Mouse (Mus musculus): Measurements from ENCODE around the gene Mrpl43. TPM values are rescaled to one million over a fixed set of nuclear protein-coding genes. Genes with fewer than 3 reads are reported as not detected.

Gene Mrpl43
- polyA plus RNA-seq, 1 experiment from 2014 or later: 92.9 TPM

DNA sequence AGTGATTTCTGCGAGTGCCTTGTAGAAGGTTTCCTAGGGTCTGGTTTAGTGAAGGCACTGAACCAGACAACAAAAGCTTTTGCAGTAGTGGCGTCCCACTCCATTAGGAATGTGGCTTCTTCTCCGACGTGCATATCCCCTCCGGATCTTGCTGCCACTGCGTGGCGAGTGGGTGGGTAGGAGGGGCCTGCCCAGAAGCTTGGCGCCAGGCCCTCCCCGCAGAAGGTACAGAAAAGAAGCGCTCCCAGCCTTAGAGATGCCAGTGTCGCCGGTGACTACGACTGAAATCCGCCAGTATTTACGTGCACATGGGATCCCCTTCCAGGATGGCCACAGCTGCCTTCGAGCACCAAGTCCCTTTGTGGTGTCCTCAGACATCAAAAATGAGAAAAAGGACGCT is 779 bp upstream of the Mrpl43 start:
- Histone ChIP-seq H3K36me3 (ENCODE audit: control insufficient read depth, insufficient read depth, low read length) (peaks cover 14% of the 10 kb centered on the region), H3K4me3 (ENCODE audit: low read depth, low read length) (peak overlapping the region; percentile 94), H3K4me2 (ENCODE audit: low read length) (peak overlapping the region; percentile 87), H3K27ac (ENCODE audit: low read length) (peak overlapping the region; percentile 87), H3K27me3 (ENCODE audit: control insufficient read depth, insufficient read depth, low read depth, low read length) (no peaks in the 10 kb centered on the region), H3K4me1 (ENCODE audit: control insufficient read depth, insufficient read depth, low read length) (peaks cover 15% of the 10 kb centered on the region), H3K9me3 (replicated peaks; ENCODE audit: control insufficient read depth, low read length, poor library complexity, severe bottlenecking) (no peaks in the 10 kb centered on the region), H3K9ac (ENCODE audit: low read depth, low read length) (peak overlapping the region; percentile 91)
- ATAC-seq: no peak
- 41% methylated on average over 17 of the region's 17 CpGs for WGBS

DNA sequence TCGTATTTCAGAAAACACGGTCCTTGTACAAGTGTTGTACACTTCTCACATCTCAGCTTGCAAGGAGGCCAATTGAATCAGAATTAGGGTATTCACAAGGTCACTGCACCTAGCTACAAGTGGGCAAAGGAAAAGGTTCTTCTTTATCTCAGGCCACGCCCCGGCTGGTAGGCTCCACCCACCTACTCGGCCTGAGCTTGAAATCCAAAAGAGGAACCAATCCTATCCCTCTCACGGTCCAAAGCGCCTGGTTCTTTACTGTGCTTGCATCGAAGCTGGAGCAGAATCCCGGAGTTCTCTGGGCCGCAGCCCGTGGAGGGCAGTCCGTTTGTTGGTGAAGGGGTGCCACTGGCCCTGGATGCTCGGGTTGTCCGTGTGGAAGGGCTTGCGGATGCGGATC is 798 bp downstream of the Mrpl43 start, which contains the start of gene Twnk:
Twnk (plus strand) TSS at position 220 of the 400 bp plus-strand sequence.
- Histone ChIP-seq H3K27me3 (ENCODE audit: control insufficient read depth, insufficient read depth, low read depth, low read length) (no peaks in the 10 kb centered on the region), H3K4me2 (ENCODE audit: low read length) (peak within 1 kb of the TSS; percentile 87), H3K4me3 (ENCODE audit: low read depth, low read length) (peak within 1 kb of the TSS; percentile 94), H3K9ac (ENCODE audit: low read depth, low read length) (peak within 1 kb of the TSS; percentile 91), H3K27ac (ENCODE audit: low read length) (peak within 1 kb of the TSS; percentile 87), H3K36me3 (ENCODE audit: control insufficient read depth, insufficient read depth, low read length) (peaks cover 19% of the 10 kb centered on the region), H3K4me1 (ENCODE audit: control insufficient read depth, insufficient read depth, low read length) (peaks cover 15% of the 10 kb centered on the region), H3K9me3 (replicated peaks; ENCODE audit: control insufficient read depth, low read length, poor library complexity, severe bottlenecking) (no peaks in the 10 kb centered on the region)
- ATAC-seq: no peak
- 8% methylated on average over 16 of the region's 16 CpGs for WGBS

DNA sequence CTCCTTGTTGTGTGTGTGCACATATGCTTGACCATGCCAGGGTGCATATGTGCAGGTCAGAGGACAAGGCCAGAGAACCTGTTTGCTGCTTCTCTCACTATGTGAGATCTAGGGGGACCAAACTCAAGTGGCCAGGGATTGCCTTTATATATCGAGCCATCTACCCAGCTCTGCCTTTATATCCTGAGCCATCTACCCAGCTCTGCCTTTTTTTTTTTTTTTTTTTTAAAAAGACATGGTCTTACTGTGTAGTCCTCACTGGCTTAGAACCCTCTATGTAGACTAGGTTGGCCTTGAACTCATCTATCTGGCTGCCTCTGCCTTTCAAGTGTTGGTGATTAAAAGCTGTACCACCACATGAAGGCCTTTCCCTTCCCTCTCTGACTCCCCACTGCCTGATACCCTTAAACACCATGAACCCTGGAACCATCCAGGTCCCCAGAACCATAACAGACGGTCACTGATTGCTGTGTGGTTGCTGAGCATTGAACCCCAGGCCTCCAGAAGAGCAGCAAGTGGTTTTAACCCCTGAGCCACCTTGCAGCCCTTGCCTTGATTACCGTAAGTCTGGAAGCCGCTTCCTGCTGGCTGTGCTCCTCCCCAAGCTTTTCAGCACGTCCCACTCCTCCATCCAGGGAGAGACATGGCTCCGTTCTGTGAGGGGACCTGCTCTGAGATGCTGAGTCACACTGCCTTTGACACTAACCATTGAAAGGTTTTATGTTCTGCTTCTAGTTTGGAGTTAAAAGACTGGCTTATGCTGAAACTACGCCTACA is 2.3 kb downstream of the Mrpl43 start:
- H3K9me3 ChIP-seq (replicated peaks; ENCODE audit: control insufficient read depth, low read length, poor library complexity, severe bottlenecking): no peaks in the 10 kb centered on the region
- 84% methylated on average over 7 of the region's 7 CpGs for WGBS
- peaks cover 23% of the 10 kb centered on the region for H3K36me3 ChIP-seq (ENCODE audit: control insufficient read depth, insufficient read depth, low read length)

DNA sequence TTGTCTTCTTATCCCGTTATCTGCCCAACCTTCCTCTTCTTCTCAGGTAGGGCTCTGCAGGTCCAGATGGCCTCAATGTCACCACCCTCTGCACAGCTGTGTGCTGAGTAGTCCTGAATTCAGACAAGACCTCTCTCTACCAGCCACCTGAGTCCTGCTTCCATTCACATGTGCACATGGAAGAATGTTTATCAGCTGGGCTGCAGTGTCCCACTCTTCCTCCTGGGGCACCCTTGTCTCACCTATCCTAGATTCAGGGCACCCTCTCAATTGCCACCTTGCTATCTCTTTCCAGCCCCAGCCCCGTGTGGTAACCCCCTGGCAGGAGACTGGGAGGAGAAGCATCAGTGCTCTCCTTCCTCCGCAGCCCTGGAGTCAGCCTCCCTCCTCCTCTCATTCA is 3.9 kb downstream of the Mrpl43 start:
- Histone ChIP-seq H3K4me3 (ENCODE audit: low read depth, low read length) (no peak overlapping the region), H3K9ac (ENCODE audit: low read depth, low read length) (no peak overlapping the region), H3K9me3 (replicated peaks; ENCODE audit: control insufficient read depth, low read length, poor library complexity, severe bottlenecking) (no peaks in the 10 kb centered on the region), H3K27me3 (ENCODE audit: control insufficient read depth, insufficient read depth, low read depth, low read length) (no peaks in the 10 kb centered on the region), H3K27ac (ENCODE audit: low read length) (no peak overlapping the region), H3K4me1 (ENCODE audit: control insufficient read depth, insufficient read depth, low read length) (peaks cover 13% of the 10 kb centered on the region), H3K36me3 (ENCODE audit: control insufficient read depth, insufficient read depth, low read length) (peaks cover 39% of the 10 kb centered on the region), H3K4me2 (ENCODE audit: low read length) (no peak overlapping the region)
- ATAC-seq: no peak
- 67% methylated on average over 3 of the region's 3 CpGs for WGBS

More for the DNA sequence above, 2.3 kb downstream of the Mrpl43 start:
- peaks cover 15% of the 10 kb centered on the region for H3K4me1 ChIP-seq (ENCODE audit: control insufficient read depth, insufficient read depth, low read length)
- no peak overlapping the region for H3K4me3 ChIP-seq (ENCODE audit: low read depth, low read length)
- H3K27ac ChIP-seq (ENCODE audit: low read length): no peak overlapping the region
- H3K9ac ChIP-seq (ENCODE audit: low read depth, low read length): no peak overlapping the region; the same call in 1 of the 2 replicates
- ATAC-seq: no peak
- H3K4me2 ChIP-seq (ENCODE audit: low read length): no peak overlapping the region
- H3K27me3 ChIP-seq (ENCODE audit: control insufficient read depth, insufficient read depth, low read depth, low read length): no peaks in the 10 kb centered on the region

DNA sequence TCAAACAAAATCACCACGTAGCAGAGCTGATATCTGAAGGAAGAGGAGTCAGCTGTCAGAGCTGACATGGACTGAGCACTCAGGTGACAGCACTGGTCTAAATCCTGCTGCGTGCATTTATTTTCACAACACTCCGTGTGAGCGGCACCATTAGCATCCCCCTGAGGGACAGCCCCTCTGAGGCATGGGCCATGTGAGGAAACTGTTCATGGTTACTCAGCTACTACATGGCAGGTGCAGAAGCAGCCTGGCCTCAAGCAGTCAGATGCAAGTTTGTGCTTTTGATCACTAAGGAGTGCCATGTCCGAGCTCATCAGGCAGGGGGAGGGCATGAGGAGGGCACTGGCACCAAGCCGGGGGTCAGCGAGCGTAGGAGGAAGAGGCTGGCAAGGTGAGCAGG is 6.6 kb downstream of the Mrpl43 start:
- H3K4me3 ChIP-seq (ENCODE audit: low read depth, low read length): no peak overlapping the region

DNA sequence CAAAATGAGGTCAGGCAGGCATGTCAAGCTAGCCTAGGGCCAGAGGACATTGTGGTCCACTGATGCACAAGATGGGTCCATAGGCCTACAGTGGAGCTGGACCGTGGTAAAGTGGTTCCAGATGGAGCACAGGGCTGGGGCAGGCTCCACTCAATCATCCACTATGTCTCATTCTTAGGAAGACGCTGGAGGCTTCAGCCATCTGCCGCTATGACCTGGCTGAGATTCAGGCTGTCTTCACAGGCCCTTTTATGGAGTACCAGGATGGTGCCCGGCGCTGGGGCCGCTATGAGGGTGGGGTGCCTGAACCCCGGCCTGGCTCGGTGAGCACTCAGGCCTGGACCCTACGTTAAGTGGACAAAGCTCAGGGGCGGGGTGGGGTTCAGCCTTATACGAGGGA is 8.5 kb downstream of the Mrpl43 start:
- 88% methylated on average over 11 of the region's 11 CpGs for WGBS
- Histone ChIP-seq H3K9ac (ENCODE audit: low read depth, low read length) (no peak overlapping the region), H3K27ac (ENCODE audit: low read length) (no peak overlapping the region), H3K27me3 (ENCODE audit: control insufficient read depth, insufficient read depth, low read depth, low read length) (no peaks in the 10 kb centered on the region), H3K36me3 (ENCODE audit: control insufficient read depth, insufficient read depth, low read length) (peaks cover 40% of the 10 kb centered on the region), H3K4me2 (ENCODE audit: low read length) (no peak overlapping the region), H3K4me3 (ENCODE audit: low read depth, low read length) (no peak overlapping the region), H3K9me3 (replicated peaks; ENCODE audit: control insufficient read depth, low read length, poor library complexity, severe bottlenecking) (no peaks in the 10 kb centered on the region), H3K4me1 (ENCODE audit: control insufficient read depth, insufficient read depth, low read length) (no peaks in the 10 kb centered on the region)
- no peak for ATAC-seq

More for the DNA sequence above, 6.6 kb downstream of the Mrpl43 start:
- Histone ChIP-seq H3K27me3 (ENCODE audit: control insufficient read depth, insufficient read depth, low read depth, low read length) (no peaks in the 10 kb centered on the region), H3K4me2 (ENCODE audit: low read length) (no peak overlapping the region), H3K4me1 (ENCODE audit: control insufficient read depth, insufficient read depth, low read length) (no peaks in the 10 kb centered on the region), H3K36me3 (ENCODE audit: control insufficient read depth, insufficient read depth, low read length) (peaks cover 42% of the 10 kb centered on the region), H3K27ac (ENCODE audit: low read length) (no peak overlapping the region), H3K9ac (ENCODE audit: low read depth, low read length) (no peak overlapping the region), H3K9me3 (replicated peaks; ENCODE audit: control insufficient read depth, low read length, poor library complexity, severe bottlenecking) (no peaks in the 10 kb centered on the region)
- ATAC-seq: no peak
- WGBS: 87% methylated on average over 8 of the region's 8 CpGs

DNA sequence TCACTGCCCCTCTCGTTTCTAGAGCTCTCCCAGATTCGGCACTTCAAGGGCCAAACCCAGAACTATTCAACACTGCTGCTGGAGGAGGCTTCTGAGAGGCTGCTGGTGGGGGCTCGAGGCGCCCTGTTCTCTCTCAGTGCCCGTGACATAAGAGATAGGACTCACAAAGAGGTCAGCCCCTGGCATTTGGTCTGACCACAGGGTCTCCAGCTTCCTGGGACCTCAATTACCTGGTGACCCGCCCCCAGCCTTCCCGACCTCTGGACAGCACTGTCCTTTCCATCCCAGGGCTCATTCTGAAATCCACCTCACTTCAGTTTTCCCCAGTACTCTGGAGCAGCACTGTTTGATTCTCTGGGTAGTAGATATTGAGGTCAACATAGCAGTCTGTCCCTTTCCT is 13.5 kb downstream of the Mrpl43 start:
- no peak for ATAC-seq
- Histone ChIP-seq H3K9ac (ENCODE audit: low read depth, low read length) (no peak overlapping the region), H3K36me3 (ENCODE audit: control insufficient read depth, insufficient read depth, low read length) (peaks cover 10% of the 10 kb centered on the region), H3K4me3 (ENCODE audit: low read depth, low read length) (no peak overlapping the region), H3K4me1 (ENCODE audit: control insufficient read depth, insufficient read depth, low read length) (peaks cover 16% of the 10 kb centered on the region), H3K4me2 (ENCODE audit: low read length) (no peak overlapping the region), H3K27me3 (ENCODE audit: control insufficient read depth, insufficient read depth, low read depth, low read length) (no peaks in the 10 kb centered on the region), H3K27ac (ENCODE audit: low read length) (no peak overlapping the region), H3K9me3 (replicated peaks; ENCODE audit: control insufficient read depth, low read length, poor library complexity, severe bottlenecking) (no peaks in the 10 kb centered on the region)
- 74% methylated on average over 7 of the region's 7 CpGs for WGBS

DNA sequence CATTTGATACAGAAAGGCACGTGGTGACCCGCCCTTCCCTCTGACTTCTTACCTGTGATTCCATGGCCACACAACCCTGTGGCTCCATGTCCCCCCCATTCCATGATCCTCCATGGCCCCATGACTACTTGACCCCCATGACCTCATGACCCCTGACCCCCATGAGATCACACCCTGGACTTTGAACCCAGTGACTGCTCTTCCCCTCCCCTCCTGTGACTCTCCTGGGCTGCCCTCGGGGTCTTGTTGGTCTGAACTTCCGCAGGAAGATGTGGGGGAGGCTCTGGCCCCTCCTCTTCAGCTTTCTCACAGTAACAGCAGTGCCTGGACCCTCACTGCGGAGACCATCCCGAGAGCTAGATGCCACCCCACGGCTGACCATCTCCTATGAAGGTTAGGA is 14.0 kb downstream of the Mrpl43 start:
- Histone ChIP-seq H3K27ac (ENCODE audit: low read length) (no peak overlapping the region), H3K9me3 (replicated peaks; ENCODE audit: control insufficient read depth, low read length, poor library complexity, severe bottlenecking) (no peaks in the 10 kb centered on the region), H3K36me3 (ENCODE audit: control insufficient read depth, insufficient read depth, low read length) (peaks cover 7% of the 10 kb centered on the region), H3K4me1 (ENCODE audit: control insufficient read depth, insufficient read depth, low read length) (peaks cover 16% of the 10 kb centered on the region), H3K4me3 (ENCODE audit: low read depth, low read length) (no peak overlapping the region), H3K27me3 (ENCODE audit: control insufficient read depth, insufficient read depth, low read depth, low read length) (no peaks in the 10 kb centered on the region), H3K4me2 (ENCODE audit: low read length) (no peak overlapping the region), H3K9ac (ENCODE audit: low read depth, low read length) (no peak overlapping the region)
- no peak for ATAC-seq
- WGBS: 60% methylated on average over 7 of the region's 7 CpGs

DNA sequence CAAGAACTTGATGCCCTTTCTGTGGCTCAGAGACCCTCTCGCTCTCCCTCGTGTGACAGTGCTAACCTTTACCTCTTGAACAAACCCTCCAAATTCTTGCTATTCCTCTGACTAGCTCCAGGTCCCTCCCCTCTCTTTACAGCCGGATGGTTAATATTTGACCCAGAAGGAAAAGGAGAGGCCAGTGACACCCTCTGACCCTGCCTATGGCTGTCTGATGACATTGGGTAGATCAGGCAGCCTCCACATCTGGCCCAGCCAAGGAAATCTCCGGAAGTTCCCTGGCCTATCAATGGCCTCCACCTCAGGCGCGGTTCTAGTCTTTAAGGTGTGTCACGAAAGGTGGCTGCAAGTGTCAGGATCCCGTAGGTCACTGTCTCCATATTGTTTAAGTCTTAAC is 15.2 kb downstream of the Mrpl43 start:
- 87% methylated on average over 8 of the region's 8 CpGs for WGBS
- no peak overlapping the region; the same call in 1 of the 2 replicates for H3K4me2 ChIP-seq (ENCODE audit: low read length)
- H3K36me3 ChIP-seq (ENCODE audit: control insufficient read depth, insufficient read depth, low read length): 0 out of 2 replicates have a peak, but pooled peaks cover 3% of the 10 kb centered on the region
- H3K9me3 ChIP-seq (replicated peaks; ENCODE audit: control insufficient read depth, low read length, poor library complexity, severe bottlenecking): no peaks in the 10 kb centered on the region
- H3K27ac ChIP-seq (ENCODE audit: low read length): no peak overlapping the region
- no peak for ATAC-seq
- H3K4me3 ChIP-seq (ENCODE audit: low read depth, low read length): no peak overlapping the region
- no peaks in the 10 kb centered on the region for H3K27me3 ChIP-seq (ENCODE audit: control insufficient read depth, insufficient read depth, low read depth, low read length)
- H3K9ac ChIP-seq (ENCODE audit: low read depth, low read length): no peak overlapping the region
- H3K4me1 ChIP-seq (ENCODE audit: control insufficient read depth, insufficient read depth, low read length): peaks cover 16% of the 10 kb centered on the region

Measured in midbrain, embryonic 16.5 days (tissue).